Mouse (Mus musculus) neutrophil, adult 59 days (primary cell): ENCODE data around the gene Ccdc137. TPM values are rescaled to one million over a fixed set of nuclear protein-coding genes. Genes with fewer than 3 reads are reported as not detected.

Experiments
- total RNA-seq, 2 experiments: library from RNA; stranded (reverse); gene quantifications; 1 replicate in 1 of 2; 2 replicates in 1 of 2; pipeline ENCODE4 v1.2.4; 2023

The Ccdc137 gene
- total RNA-seq = 10 to 100 TPM in 1 of 2 experiments, 1 to 10 TPM in 1; 9.3 to 11.5 TPM

DNA sequence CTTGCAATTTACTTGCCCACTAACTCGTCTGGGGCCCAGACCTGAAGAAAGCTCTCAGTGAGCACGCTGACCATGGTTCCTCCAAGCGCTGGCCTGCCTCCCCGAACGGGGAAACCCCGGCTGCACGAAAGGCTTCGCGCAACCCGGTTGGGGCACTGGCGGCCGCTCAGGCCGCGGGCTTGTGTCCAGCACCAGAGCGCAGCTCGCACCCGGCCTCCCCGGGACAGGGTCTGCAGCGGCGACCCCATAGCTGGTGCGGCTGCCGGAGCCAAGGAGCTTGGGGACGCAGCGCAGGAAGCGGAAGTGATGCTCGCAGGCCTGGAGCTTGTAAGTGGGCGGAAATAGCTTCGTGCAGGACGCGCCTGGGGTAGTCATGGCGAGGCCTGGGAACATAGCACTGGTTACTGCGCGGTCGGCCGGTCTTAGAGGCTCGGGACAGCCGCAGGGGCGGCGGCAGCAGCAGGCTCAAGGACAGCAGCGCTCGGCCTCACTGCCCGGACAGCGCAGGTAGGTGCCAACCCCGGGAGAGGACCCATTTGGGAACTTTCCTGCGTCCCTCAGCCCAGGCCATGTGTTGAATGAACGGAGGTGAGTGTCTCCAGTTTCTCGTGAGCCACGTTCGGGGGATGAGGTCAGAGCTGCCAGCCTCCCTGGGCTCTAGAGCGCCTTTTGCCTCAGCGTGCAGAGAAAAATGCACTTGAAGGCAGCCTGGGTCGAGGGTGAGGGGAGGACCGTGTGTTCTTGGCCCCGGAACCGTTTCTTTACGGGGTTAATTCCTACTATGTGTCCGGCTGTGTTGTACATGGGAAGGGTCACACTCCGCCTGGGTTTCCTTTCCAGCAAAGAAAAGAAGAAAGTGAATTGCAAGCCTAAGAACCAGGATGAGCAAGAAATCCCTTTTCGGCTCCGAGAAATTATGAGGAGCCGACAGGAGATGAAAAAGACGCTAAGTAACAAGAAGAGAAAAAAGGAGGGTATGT, at the start of gene Ccdc137, which contains the start of gene Oxld1:
Gene Ccdc137 (plus strand): TSS at position 344 of the 980 bp plus-strand sequence.
Gene Oxld1 (minus strand): TSS at position 297 of the 980 bp plus-strand sequence.

DNA sequence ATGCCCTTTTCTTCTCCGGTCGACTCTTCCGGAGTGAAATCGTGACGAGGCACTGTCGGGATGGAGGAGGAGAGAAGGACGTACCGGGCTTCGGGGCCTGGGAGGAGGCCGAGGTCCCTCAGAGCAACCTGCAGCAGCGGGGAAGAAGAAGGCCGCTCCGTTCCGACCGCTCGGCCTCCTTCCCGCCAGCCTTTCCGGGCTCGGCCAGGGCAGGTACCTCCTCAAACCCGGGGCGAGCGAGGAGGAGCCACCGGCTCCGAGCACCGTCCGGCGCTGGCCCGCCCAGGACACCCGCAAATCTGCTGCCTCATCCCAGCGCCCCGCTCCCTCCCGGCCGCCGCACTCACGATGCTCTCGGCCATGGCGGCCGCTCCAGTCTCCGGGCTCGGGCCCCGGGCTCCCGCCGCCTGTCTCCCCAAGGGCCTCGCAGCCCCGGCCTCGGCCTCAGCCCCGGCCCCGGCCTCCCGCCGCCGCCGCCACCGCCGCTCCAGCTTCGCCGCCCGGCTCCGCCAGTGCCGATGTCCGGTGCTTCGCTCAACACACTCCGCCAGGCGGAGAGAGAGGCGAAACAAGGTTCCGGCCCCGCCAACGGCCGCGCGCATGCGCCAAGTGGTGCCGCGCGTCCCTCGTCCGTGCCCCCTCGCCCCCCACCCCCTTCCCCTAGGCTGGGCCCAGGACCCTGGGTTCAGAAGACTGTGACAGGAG, 20.6 kb upstream of the Ccdc137 start, which contains the start of gene Nploc4:
Gene Nploc4 (minus strand): TSS at position 557 of the 705 bp plus-strand sequence.

GRCm38 (mm10) chr11:120442344-120442743, 15.6 kb upstream of the Ccdc137 start, which contains the start of gene Tspan10:
TSS of gene Tspan10 (plus strand) at chr11:120442644.

GRCm38 (mm10) chr11:120453306-120453705, 4.6 kb upstream of the Ccdc137 start, which contains the start of gene Pde6g:
TSS of gene Pde6g (minus strand) at chr11:120453500.

GRCm38 (mm10) chr11:120467051-120467735, 9.3 kb downstream of the Ccdc137 start, which contains the start of gene Arl16:
TSS of gene Arl16 (minus strand) at chr11:120467607.

DNA sequence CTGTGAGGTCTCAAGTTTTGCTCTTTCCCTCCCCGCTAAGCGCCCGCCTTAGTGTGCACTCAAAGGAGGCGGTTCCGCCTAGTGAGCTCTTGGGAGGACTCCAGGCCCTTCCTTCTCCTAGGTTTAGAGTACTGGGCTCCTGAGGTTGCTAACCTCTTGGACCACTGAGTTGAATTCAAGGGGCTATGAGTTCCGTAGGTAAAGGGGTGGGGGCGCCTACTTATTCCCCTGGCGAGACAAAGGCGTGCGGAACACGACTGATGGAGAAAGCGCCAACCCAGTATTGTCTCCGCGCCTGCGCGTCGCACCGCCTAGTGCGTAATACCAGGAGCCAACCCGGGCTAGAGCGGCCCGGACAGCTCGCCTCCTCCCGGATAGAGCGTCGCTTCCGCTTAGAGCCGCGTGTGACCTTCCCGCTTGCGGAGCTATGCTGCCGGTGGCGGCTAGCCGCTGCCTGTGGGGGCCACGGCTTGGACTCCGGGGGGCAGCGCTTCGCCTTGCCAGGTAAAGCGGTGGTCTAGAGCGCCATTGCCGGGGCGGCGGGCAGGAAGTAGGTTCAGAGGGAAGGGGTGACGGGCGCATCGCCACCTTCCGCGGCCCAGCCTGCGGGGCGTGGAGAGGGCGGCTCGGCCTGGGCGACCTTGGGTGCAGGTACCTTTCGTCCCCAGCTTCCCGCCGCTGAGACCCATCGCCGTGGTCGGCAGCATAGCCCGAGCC, 26.5 kb downstream of the Ccdc137 start, which contains the start of gene Mrpl12:
Gene Mrpl12 (plus strand): TSS at position 349 of the 717 bp plus-strand sequence.

GRCm38 (mm10) chr11:120491317-120492023, 33.6 kb downstream of the Ccdc137 start, which contains the start of gene Slc25a10:
TSS of gene Slc25a10 (plus strand) at chr11:120491840.

Other genes with a start within 250 kb of the Ccdc137 start
- 1 to 10 TPM; 4.0 to 5.5 TPM for gene Bahcc1, start 225.2 kb upstream of the Ccdc137 start, total RNA-seq
- gene Actg1, start 109.6 kb upstream of the Ccdc137 start, total RNA-seq = 1,000 to 10,000 TPM; 3,512 to 3,572 TPM
- gene Fscn2, start 96.6 kb upstream of the Ccdc137 start, total RNA-seq = 1 to 10 TPM in 1 of 2 experiments, not detected in 1; 1.3 TPM
- gene Faap100, start 79.4 kb upstream of the Ccdc137 start, total RNA-seq = 10 to 100 TPM; 14.7 to 20.0 TPM
- 10 to 100 TPM; 46.4 to 49.1 TPM for gene Nploc4, start 20.4 kb upstream of the Ccdc137 start, total RNA-seq
- under 1 TPM in 1 of 2 experiments, not detected in 1; 0.22 TPM for gene Tspan10, start 15.5 kb upstream of the Ccdc137 start, total RNA-seq
- not detected for gene Pde6g, start 4.6 kb upstream of the Ccdc137 start, total RNA-seq
- gene Oxld1, start within 50 bp of the Ccdc137 start, total RNA-seq = 1 to 10 TPM; 5.2 to 6.9 TPM
- 1 to 10 TPM; 8.2 to 9.5 TPM for gene Arl16, start 9.5 kb downstream of the Ccdc137 start, total RNA-seq
- 10 to 100 TPM; 15.7 to 20.7 TPM for gene Mrpl12, start 26.5 kb downstream of the Ccdc137 start, total RNA-seq
- gene Slc25a10, start 33.7 kb downstream of the Ccdc137 start, total RNA-seq = 10 to 100 TPM; 12.5 to 13.2 TPM
- gene Gcgr, start 72.6 kb downstream of the Ccdc137 start, total RNA-seq = not detected
- 10 to 100 TPM; 28.5 to 32.8 TPM for gene Mcrip1, start 91.6 kb downstream of the Ccdc137 start, total RNA-seq
- gene Ppp1r27, start 93.0 kb downstream of the Ccdc137 start, total RNA-seq = not detected
- 100 to 1,000 TPM; 250 to 293 TPM for gene P4hb, start 115.1 kb downstream of the Ccdc137 start, total RNA-seq
- 100 to 1,000 TPM; 404 to 468 TPM for gene Arhgdia, start 123.5 kb downstream of the Ccdc137 start, total RNA-seq
- 100 to 1,000 TPM; 129 to 148 TPM for gene Alyref, start 140.2 kb downstream of the Ccdc137 start, total RNA-seq
- 10 to 100 TPM; 51.5 to 52.9 TPM for gene Anapc11, start 140.3 kb downstream of the Ccdc137 start, total RNA-seq
- gene Npb, start 150.4 kb downstream of the Ccdc137 start, total RNA-seq = 1 to 10 TPM in 1 of 2 experiments, not detected in 1; 1.3 TPM
- 10 to 100 TPM; 33.2 to 34.6 TPM for gene Pcyt2, start 159.8 kb downstream of the Ccdc137 start, total RNA-seq
- gene Sirt7, start 167.1 kb downstream of the Ccdc137 start, total RNA-seq = 100 to 1,000 TPM; 117 to 133 TPM
- gene Mafg, start 175.5 kb downstream of the Ccdc137 start, total RNA-seq = 100 to 1,000 TPM; 143 to 148 TPM
- gene Pycr1, start 185.7 kb downstream of the Ccdc137 start, total RNA-seq = 1 to 10 TPM; 1.3 to 2.7 TPM
- not detected for gene Myadml2, start 190.0 kb downstream of the Ccdc137 start, total RNA-seq
- gene Notum, start 203.1 kb downstream of the Ccdc137 start, total RNA-seq = 1 to 10 TPM in 1 of 2 experiments, not detected in 1; 1.8 TPM
- gene Aspscr1, start 214.9 kb downstream of the Ccdc137 start, total RNA-seq = 10 to 100 TPM; 79.9 to 88.5 TPM